Mouse (Mus musculus): ENCODE data around the gene Drosha. TPM values are rescaled to one million over a fixed set of nuclear protein-coding genes. Genes with fewer than 3 reads are reported as not detected.
A peak's percentile ranks its signal among the peaks of the same experiment; 100 is the strongest.
"Not testable (repeated sequence)": the region's sequence is repeated elsewhere in the genome, so short reads cannot be mapped to it uniquely, and the experiment has no call there.

Drosha gene
- polyA plus RNA-seq, 1 experiment from 2014 or later = 61.9 TPM

- peak; percentile 35 for ATAC-seq
- peaks cover 11% of the 10 kb centered on the region; the same call in 1 of the 2 replicates for H3K36me3 ChIP-seq (ENCODE audit: control insufficient read depth, insufficient read depth)
- WGBS = 41% methylated on average over 4 of the region's 4 CpGs
Measured at GRCm38 (mm10) chr15:12908720-12909028, 84.1 kb downstream of the Drosha start.

GRCm38 (mm10) chr15:12909171-12909570 is 84.6 kb downstream of the Drosha start:
- 73% methylated on average over 7 of the region's 7 CpGs for WGBS
- no peak for ATAC-seq
- H3K36me3 ChIP-seq (ENCODE audit: control insufficient read depth, insufficient read depth) = peaks cover 13% of the 10 kb centered on the region; the same call in 1 of the 2 replicates

More at GRCm38 (mm10) chr15:12908720-12909028, 84.1 kb downstream of the Drosha start:
- peaks cover 13% of the 10 kb centered on the region for H3K4me1 ChIP-seq (replicated peaks; ENCODE audit: control insufficient read depth, insufficient read depth, low read length)
- H3K27ac ChIP-seq (ENCODE audit: low read length) = no peak overlapping the region
- H3K4me2 ChIP-seq (ENCODE audit: low read length) = no peak overlapping the region
- no peak overlapping the region for H3K9ac ChIP-seq (replicated peaks; ENCODE audit: low read depth, low read length)
- H3K4me3 ChIP-seq (replicated peaks; ENCODE audit: low read length) = no peak overlapping the region
- no peaks in the 10 kb centered on the region for H3K27me3 ChIP-seq (replicated peaks; ENCODE audit: control insufficient read depth, insufficient read depth, low read length)
- H3K9me3 ChIP-seq (ENCODE audit: control insufficient read depth, low read length) = no peaks in the 10 kb centered on the region

GRCm38 (mm10) chr15:12911082-12911481 is 86.5 kb downstream of the Drosha start:
- 88% methylated on average over 7 of the region's 7 CpGs for WGBS
- no peak overlapping the region for H3K27ac ChIP-seq (ENCODE audit: low read length)
- H3K9ac ChIP-seq (replicated peaks; ENCODE audit: low read depth, low read length) = no peak overlapping the region
- peaks cover 15% of the 10 kb centered on the region for H3K4me1 ChIP-seq (replicated peaks; ENCODE audit: control insufficient read depth, insufficient read depth, low read length)
- no peak overlapping the region for H3K4me2 ChIP-seq (ENCODE audit: low read length)
- no peak for ATAC-seq
- no peaks in the 10 kb centered on the region for H3K9me3 ChIP-seq (ENCODE audit: control insufficient read depth, low read length)
- H3K4me3 ChIP-seq (replicated peaks; ENCODE audit: low read length) = no peak overlapping the region
- peaks cover 11% of the 10 kb centered on the region; the same call in 1 of the 2 replicates for H3K36me3 ChIP-seq (ENCODE audit: control insufficient read depth, insufficient read depth)
- H3K27me3 ChIP-seq (replicated peaks; ENCODE audit: control insufficient read depth, insufficient read depth, low read length) = no peaks in the 10 kb centered on the region

More at GRCm38 (mm10) chr15:12909171-12909570, 84.6 kb downstream of the Drosha start:
- H3K4me2 ChIP-seq (ENCODE audit: low read length) = no peak overlapping the region
- H3K27ac ChIP-seq (ENCODE audit: low read length) = no peak overlapping the region
- H3K9ac ChIP-seq (replicated peaks; ENCODE audit: low read depth, low read length) = no peak overlapping the region
- H3K27me3 ChIP-seq (replicated peaks; ENCODE audit: control insufficient read depth, insufficient read depth, low read length) = no peaks in the 10 kb centered on the region
- no peak overlapping the region for H3K4me3 ChIP-seq (replicated peaks; ENCODE audit: low read length)
- H3K9me3 ChIP-seq (ENCODE audit: control insufficient read depth, low read length) = no peaks in the 10 kb centered on the region
- H3K4me1 ChIP-seq (replicated peaks; ENCODE audit: control insufficient read depth, insufficient read depth, low read length) = peaks cover 13% of the 10 kb centered on the region

- H3K9ac ChIP-seq (replicated peaks; ENCODE audit: low read depth, low read length) = no peak overlapping the region
- no peaks in the 10 kb centered on the region for H3K9me3 ChIP-seq (ENCODE audit: control insufficient read depth, low read length)
- H3K27ac ChIP-seq (ENCODE audit: low read length) = no peak overlapping the region
- no peaks in the 10 kb centered on the region for H3K27me3 ChIP-seq (replicated peaks; ENCODE audit: control insufficient read depth, insufficient read depth, low read length)
- H3K4me1 ChIP-seq (replicated peaks; ENCODE audit: control insufficient read depth, insufficient read depth, low read length) = peaks cover 5% of the 10 kb centered on the region; the same call in 1 of the 2 replicates
- peaks cover 22% of the 10 kb centered on the region for H3K36me3 ChIP-seq (ENCODE audit: control insufficient read depth, insufficient read depth)
- no peak overlapping the region for H3K4me2 ChIP-seq (ENCODE audit: low read length)
- no peak for ATAC-seq
- 58% methylated on average over 10 of the region's 10 CpGs for WGBS
- no peak overlapping the region for H3K4me3 ChIP-seq (replicated peaks; ENCODE audit: low read length)
Measured at GRCm38 (mm10) chr15:12916314-12916815, 91.8 kb downstream of the Drosha start.

GRCm38 (mm10) chr15:12919326-12919966 is 94.8 kb downstream of the Drosha start:
- not testable (repeated sequence) for H3K27me3 ChIP-seq (replicated peaks; ENCODE audit: control insufficient read depth, insufficient read depth, low read length); H3K4me1 ChIP-seq (replicated peaks; ENCODE audit: control insufficient read depth, insufficient read depth, low read length); H3K27ac ChIP-seq (ENCODE audit: low read length); ATAC-seq; H3K4me3 ChIP-seq (replicated peaks; ENCODE audit: low read length); H3K4me2 ChIP-seq (ENCODE audit: low read length); H3K9me3 ChIP-seq (ENCODE audit: control insufficient read depth, low read length); H3K9ac ChIP-seq (replicated peaks; ENCODE audit: low read depth, low read length)
- peaks cover 31% of the 10 kb centered on the region for H3K36me3 ChIP-seq (ENCODE audit: control insufficient read depth, insufficient read depth)
- WGBS = 84% methylated on average over 11 of the region's 11 CpGs

GRCm38 (mm10) chr15:12919967-12920870 is 95.6 kb downstream of the Drosha start:
- H3K36me3 ChIP-seq (ENCODE audit: control insufficient read depth, insufficient read depth) = peaks cover 30% of the 10 kb centered on the region
- no peak overlapping the region for H3K4me3 ChIP-seq (replicated peaks; ENCODE audit: low read length)
- H3K9ac ChIP-seq (replicated peaks; ENCODE audit: low read depth, low read length) = no peak overlapping the region
- ATAC-seq = 0 out of 2 replicates have a peak, but pooled peaks have one; percentile 38
- no peaks in the 10 kb centered on the region for H3K27me3 ChIP-seq (replicated peaks; ENCODE audit: control insufficient read depth, insufficient read depth, low read length)
- no peak overlapping the region for H3K4me2 ChIP-seq (ENCODE audit: low read length)
- no peak overlapping the region for H3K27ac ChIP-seq (ENCODE audit: low read length)
- peaks cover 5% of the 10 kb centered on the region; the same call in 1 of the 2 replicates for H3K4me1 ChIP-seq (replicated peaks; ENCODE audit: control insufficient read depth, insufficient read depth, low read length)
- 68% methylated on average over 24 of the region's 24 CpGs for whole genome bisulfite sequencing
- H3K9me3 ChIP-seq (ENCODE audit: control insufficient read depth, low read length) = no peaks in the 10 kb centered on the region

GRCm38 (mm10) chr15:12921901-12922300 is 97.3 kb downstream of the Drosha start:
- Histone ChIP-seq H3K27ac (ENCODE audit: low read length) (no peak overlapping the region), H3K4me3 (replicated peaks; ENCODE audit: low read length) (no peak overlapping the region), H3K4me2 (ENCODE audit: low read length) (no peak overlapping the region), H3K9me3 (ENCODE audit: control insufficient read depth, low read length) (no peaks in the 10 kb centered on the region), H3K27me3 (replicated peaks; ENCODE audit: control insufficient read depth, insufficient read depth, low read length) (no peaks in the 10 kb centered on the region), H3K4me1 (replicated peaks; ENCODE audit: control insufficient read depth, insufficient read depth, low read length) (no peaks in the 10 kb centered on the region; the same call in 1 of the 2 replicates), H3K36me3 (ENCODE audit: control insufficient read depth, insufficient read depth) (peaks cover 44% of the 10 kb centered on the region), H3K9ac (replicated peaks; ENCODE audit: low read depth, low read length) (no peak overlapping the region)
- no peak for ATAC-seq
- 92% methylated on average over 6 of the region's 6 CpGs for WGBS

- H3K4me1 ChIP-seq (replicated peaks; ENCODE audit: control insufficient read depth, insufficient read depth, low read length) = no peaks in the 10 kb centered on the region; the same call in 1 of the 2 replicates
- 98% methylated on average over 6 of the region's 6 CpGs for WGBS
- H3K4me3 ChIP-seq (replicated peaks; ENCODE audit: low read length) = no peak overlapping the region
- H3K27ac ChIP-seq (ENCODE audit: low read length) = no peak overlapping the region
- H3K9me3 ChIP-seq (ENCODE audit: control insufficient read depth, low read length) = no peaks in the 10 kb centered on the region
- no peaks in the 10 kb centered on the region for H3K27me3 ChIP-seq (replicated peaks; ENCODE audit: control insufficient read depth, insufficient read depth, low read length)
- no peak overlapping the region for H3K9ac ChIP-seq (replicated peaks; ENCODE audit: low read depth, low read length)
- H3K36me3 ChIP-seq (ENCODE audit: control insufficient read depth, insufficient read depth) = peaks cover 34% of the 10 kb centered on the region
- ATAC-seq = no peak
- no peak overlapping the region for H3K4me2 ChIP-seq (ENCODE audit: low read length)
Measured at GRCm38 (mm10) chr15:12923826-12924225, 99.2 kb downstream of the Drosha start.

- Histone ChIP-seq H3K4me3 (replicated peaks; ENCODE audit: low read length) (no peak overlapping the region), H3K9ac (replicated peaks; ENCODE audit: low read depth, low read length) (no peak overlapping the region), H3K4me1 (replicated peaks; ENCODE audit: control insufficient read depth, insufficient read depth, low read length) (no peaks in the 10 kb centered on the region), H3K36me3 (ENCODE audit: control insufficient read depth, insufficient read depth) (peaks cover 17% of the 10 kb centered on the region), H3K27ac (ENCODE audit: low read length) (no peak overlapping the region), H3K4me2 (ENCODE audit: low read length) (no peak overlapping the region), H3K27me3 (replicated peaks; ENCODE audit: control insufficient read depth, insufficient read depth, low read length) (no peaks in the 10 kb centered on the region), H3K9me3 (ENCODE audit: control insufficient read depth, low read length) (no peaks in the 10 kb centered on the region)
- ATAC-seq = no peak
- 92% methylated on average over 5 of the region's 5 CpGs for WGBS
Measured at GRCm38 (mm10) chr15:12931481-12931880, 106.9 kb downstream of the Drosha start.

Measured in forebrain, embryonic 16.5 days (tissue).